Mouse (Mus musculus) lung, embryonic 15.5 days (tissue): ENCODE measurements around the gene Ramp2. TPM values are rescaled to one million over a fixed set of nuclear protein-coding genes. Genes with fewer than 3 reads are reported as not detected.

ENCODE experiments used
- ATAC-seq: fragments of 200-750 bp; cut with Nextera tagmentation; 2 replicates; pipeline ENCODE4 v1.8.0; 2017; ENCODE audit warnings: moderate number of reproducible peaks, borderline replicate concordance; ENCODE audit not compliant: low FRiP score, low TSS enrichment; ENCODE audit errors: extremely low read depth
- H3K27ac ChIP-seq: fragments of 300-500 bp; sonication (generic); 2 replicates; pipeline ENCODE4 v1.5.1; 2015; ENCODE audit warnings: moderate library complexity, mild to moderate bottlenecking, inconsistent platforms
- H3K27me3 ChIP-seq: fragments of 300-500 bp; sonication (generic); 2 replicates; pipeline ENCODE4 v1.6.1; 2015; ENCODE audit warnings: inconsistent platforms
- H3K36me3 ChIP-seq: fragments of 300-500 bp; sonication (generic); 2 replicates; pipeline ENCODE4 v1.6.1; 2015; ENCODE audit warnings: inconsistent platforms
- H3K4me1 ChIP-seq: fragments of 300-500 bp; sonication (generic); 2 replicates; pipeline ENCODE4 v1.6.1; 2015; ENCODE audit warnings: inconsistent platforms
- H3K4me2 ChIP-seq: fragments of 300-500 bp; sonication (generic); 2 replicates; pipeline ENCODE4 v1.6.1; 2015; ENCODE audit warnings: inconsistent platforms, mild to moderate bottlenecking, moderate library complexity
- H3K4me3 ChIP-seq: fragments of 300-500 bp; sonication (generic); 2 replicates; pipeline ENCODE4 v1.5.1; 2015; ENCODE audit warnings: mild to moderate bottlenecking, inconsistent platforms
- H3K9ac ChIP-seq: fragments of 300-500 bp; sonication (generic); 2 replicates; pipeline ENCODE4 v1.6.1; 2015; ENCODE audit warnings: inconsistent platforms
- H3K9me3 ChIP-seq: fragments of 300-500 bp; sonication (generic); 2 replicates; pipeline ENCODE4 v1.6.1; 2016; ENCODE audit warnings: inconsistent platforms
- WGBS: fragments of 180-500 bp; shearing (Covaris S2); methylation state at CpG from one replicate; pipeline ENCODE4 v1.1.7; 2015; 5-methylcytosine and 5-hydroxymethylcytosine counted together
- polyA plus RNA-seq: library from polyadenylated mRNA; unstranded; fragments of >200 nt; fragmentation: Nextera tagmentation; extraction: Ambion mirVana; gene quantifications from 2 replicates; pipeline ENCODE4 v1.2.1, GENCODE M21; 2015

Ramp2 gene
- polyA plus RNA-seq, 1 experiment from 2014 or later, result 286 TPM

DNA sequence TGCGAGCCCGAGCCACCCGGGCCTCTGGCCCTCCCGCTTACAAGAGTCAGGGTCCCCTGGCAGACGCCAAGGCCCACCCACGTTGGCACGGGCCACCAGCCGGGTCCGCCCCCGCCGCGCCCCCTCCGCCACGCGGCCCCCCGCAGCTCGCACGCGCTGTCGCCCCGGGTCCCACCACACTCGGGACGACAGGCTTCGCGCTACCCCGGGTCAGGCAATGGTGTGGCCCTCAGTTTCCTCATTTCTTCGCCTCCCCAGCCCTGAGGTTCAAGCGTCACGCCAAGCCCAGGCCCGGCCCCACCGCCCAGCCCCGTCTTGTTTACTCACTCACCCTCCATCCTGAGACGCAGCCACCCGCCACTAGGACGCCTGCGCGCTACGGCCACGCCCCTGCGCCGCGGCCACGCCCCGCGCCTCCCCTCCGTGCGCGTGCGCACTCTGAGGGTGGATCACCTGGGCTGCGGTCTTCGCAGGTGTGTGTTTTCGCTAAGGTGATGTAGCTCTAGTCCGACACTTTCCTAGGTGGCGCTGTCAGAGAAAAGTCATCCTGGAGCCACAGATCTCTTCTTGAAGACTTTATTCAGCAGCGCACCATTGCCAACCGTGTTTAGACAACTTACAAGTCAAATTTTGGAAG, 19.6 kb upstream of the Ramp2 start, which contains the start of gene Ezh1:
TSS of gene Ezh1 (minus strand) at position 399 of the 637 bp plus-strand sequence.
- WGBS, result 1% methylated on average over 51 of the region's 56 CpGs
- Histone ChIP-seq H3K27ac (peak within 1 kb of the TSS; percentile 86), H3K9ac (peak within 1 kb of the TSS; percentile 77), H3K36me3 (no peaks in the 10 kb centered on the region), H3K27me3 (no peaks in the 10 kb centered on the region), H3K4me1 (peaks cover 31% of the 10 kb centered on the region), H3K4me3 (peak within 1 kb of the TSS; percentile 78), H3K9me3 (no peaks in the 10 kb centered on the region), H3K4me2 (peak within 1 kb of the TSS; percentile 81)
- peak; percentile 90 for ATAC-seq

DNA sequence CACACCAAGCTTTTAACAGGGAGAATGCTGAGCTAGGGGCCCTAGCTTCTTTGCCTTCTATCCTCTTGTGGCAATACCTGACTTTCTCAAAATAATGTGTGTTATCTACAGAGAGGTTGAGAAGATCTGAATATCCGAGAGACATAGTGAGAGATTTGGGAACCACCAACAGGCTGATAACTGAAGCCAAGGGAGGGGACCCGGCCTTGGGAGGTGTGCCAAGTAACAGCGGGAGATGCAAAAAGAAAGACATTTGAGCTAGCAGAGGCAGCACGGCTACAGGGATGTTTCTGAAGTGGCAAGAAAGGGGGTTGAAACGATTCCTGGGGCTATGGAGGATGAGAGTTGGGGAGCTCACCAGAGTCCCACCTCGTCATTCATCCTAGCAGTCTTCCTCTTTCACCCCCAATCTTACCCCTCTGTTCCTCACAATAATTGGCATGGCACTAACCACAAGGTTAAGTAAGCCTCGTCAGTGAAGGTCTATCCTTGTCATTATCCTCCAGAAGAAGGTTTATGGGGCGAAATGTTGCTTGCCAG, 16.4 kb upstream of the Ramp2 start:
- no peak overlapping the region for H3K9ac ChIP-seq
- WGBS, result 21% methylated on average over 8 of the region's 8 CpGs

DNA sequence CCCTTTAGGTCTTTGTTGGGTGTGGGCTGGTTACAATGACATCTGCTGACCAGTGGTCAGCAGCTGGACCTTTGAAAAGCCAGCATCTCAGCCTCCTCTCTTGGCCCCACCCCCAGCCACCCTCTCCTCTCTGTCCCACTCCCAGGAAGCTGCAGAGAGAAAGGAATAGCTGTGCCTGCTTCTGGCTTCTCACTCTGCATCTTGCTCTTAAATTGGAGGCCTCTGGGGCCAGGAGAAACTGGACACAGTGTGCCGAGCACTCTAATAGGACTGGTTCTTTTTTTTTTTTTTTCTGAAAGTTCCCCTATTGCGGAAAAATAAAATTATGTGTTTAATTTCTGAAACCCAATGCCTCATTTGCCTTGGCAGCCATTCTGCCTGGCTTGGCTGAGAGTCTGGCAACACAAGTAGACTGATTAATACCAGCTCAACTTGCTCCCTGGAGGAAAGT, 15.7 kb upstream of the Ramp2 start:
- peak overlapping the region; percentile 98 for H3K27ac ChIP-seq
- ATAC-seq, result no peak
- no peak overlapping the region for H3K4me3 ChIP-seq
- H3K9ac ChIP-seq, result no peak overlapping the region
- H3K9me3 ChIP-seq, result no peaks in the 10 kb centered on the region
- peak overlapping the region; percentile 57; the same call in 1 of the 2 replicates for H3K4me2 ChIP-seq
- H3K36me3 ChIP-seq, result no peaks in the 10 kb centered on the region
- H3K4me1 ChIP-seq, result peaks cover 36% of the 10 kb centered on the region
- no peaks in the 10 kb centered on the region for H3K27me3 ChIP-seq
- 21% methylated on average over 2 of the region's 2 CpGs for WGBS

More for the DNA sequence above, 16.4 kb upstream of the Ramp2 start:
- Histone ChIP-seq H3K27ac (peak overlapping the region; percentile 98), H3K27me3 (no peaks in the 10 kb centered on the region), H3K4me2 (0 out of 2 replicates have a peak overlapping the region, but pooled peaks have one; percentile 10), H3K36me3 (no peaks in the 10 kb centered on the region), H3K9me3 (no peaks in the 10 kb centered on the region), H3K4me3 (no peak overlapping the region), H3K4me1 (peaks cover 38% of the 10 kb centered on the region)
- ATAC-seq, result no peak

DNA sequence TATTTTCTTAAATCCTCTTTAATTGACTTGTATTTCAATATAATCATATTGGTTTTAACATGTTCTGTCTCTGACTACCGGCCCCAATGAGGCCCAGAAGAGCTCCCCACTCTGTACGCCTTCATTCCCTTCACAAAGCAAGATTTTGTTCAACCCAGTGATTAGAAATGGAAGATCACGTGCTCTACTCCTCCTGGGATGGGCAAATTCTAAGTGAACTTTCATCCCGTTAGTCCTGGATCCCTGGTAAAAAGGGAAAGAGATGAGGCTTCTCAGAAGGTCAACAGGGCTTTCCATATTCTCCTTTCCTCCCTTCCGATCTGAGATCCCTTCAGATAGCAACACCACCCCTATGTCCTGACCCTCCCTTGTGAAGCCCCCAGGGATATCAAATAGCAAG, 15.3 kb upstream of the Ramp2 start:
- ATAC-seq, result no peak
- peak overlapping the region; percentile 17; the same call in 1 of the 2 replicates for H3K9ac ChIP-seq
- H3K4me2 ChIP-seq, result peak overlapping the region; percentile 57
- 14% methylated on average over 5 of the region's 5 CpGs for WGBS
- H3K9me3 ChIP-seq, result no peaks in the 10 kb centered on the region
- no peaks in the 10 kb centered on the region for H3K36me3 ChIP-seq
- H3K27ac ChIP-seq, result peak overlapping the region; percentile 98
- H3K27me3 ChIP-seq, result no peaks in the 10 kb centered on the region
- H3K4me1 ChIP-seq, result peaks cover 32% of the 10 kb centered on the region
- H3K4me3 ChIP-seq, result no peak overlapping the region

DNA sequence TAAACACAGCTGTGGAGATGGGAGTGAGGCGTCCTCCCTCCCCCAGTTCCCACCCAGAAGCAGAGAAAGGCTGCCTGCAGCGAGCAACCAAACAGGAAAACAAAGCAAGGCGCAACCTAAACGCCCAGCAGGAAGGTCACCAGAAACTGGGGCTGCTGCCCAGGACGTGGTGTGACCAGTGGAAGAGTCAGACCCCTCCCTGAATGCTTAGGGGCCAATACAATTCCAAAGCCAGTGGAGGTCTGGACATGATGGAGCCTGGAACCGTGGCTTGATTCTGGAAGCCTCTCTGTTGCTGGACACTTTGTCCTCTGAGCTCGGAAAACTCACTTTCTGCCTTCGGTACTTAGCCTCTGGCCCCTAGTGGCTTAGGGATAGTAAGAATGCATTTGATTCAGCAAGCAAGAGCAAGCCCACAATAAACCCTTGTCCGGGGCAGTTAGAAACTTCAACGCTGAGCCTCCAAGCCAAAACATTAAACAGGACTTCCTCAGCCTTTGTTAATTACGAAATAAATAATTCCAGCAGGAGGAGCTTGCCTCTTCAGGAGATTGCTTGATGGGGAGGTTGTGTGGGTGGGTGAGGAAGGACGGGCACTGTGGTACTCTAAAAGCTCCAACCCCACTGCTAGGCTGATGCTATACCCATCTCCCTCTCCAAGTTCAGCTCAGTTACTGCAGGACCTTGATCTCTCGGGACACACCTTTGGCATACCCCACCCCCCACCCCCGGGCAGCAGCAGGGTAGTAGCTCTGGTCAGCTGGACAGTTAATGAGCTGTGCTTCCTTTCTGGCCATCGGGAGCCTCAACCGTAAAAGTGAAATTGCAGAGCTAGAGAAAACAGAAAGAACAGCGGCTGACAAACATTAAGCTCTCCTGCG, 14.6 kb upstream of the Ramp2 start:
- H3K36me3 ChIP-seq, result no peaks in the 10 kb centered on the region
- no peaks in the 10 kb centered on the region for H3K9me3 ChIP-seq
- 4% methylated on average over 18 of the region's 18 CpGs for whole genome bisulfite sequencing
- H3K27me3 ChIP-seq, result no peaks in the 10 kb centered on the region
- peak overlapping the region; percentile 33 for H3K4me3 ChIP-seq
- H3K27ac ChIP-seq, result peak overlapping the region; percentile 98
- peak overlapping the region; percentile 17 for H3K9ac ChIP-seq
- H3K4me1 ChIP-seq, result peaks cover 32% of the 10 kb centered on the region
- peak overlapping the region; percentile 57 for H3K4me2 ChIP-seq
- ATAC-seq, result peak; percentile 66

DNA sequence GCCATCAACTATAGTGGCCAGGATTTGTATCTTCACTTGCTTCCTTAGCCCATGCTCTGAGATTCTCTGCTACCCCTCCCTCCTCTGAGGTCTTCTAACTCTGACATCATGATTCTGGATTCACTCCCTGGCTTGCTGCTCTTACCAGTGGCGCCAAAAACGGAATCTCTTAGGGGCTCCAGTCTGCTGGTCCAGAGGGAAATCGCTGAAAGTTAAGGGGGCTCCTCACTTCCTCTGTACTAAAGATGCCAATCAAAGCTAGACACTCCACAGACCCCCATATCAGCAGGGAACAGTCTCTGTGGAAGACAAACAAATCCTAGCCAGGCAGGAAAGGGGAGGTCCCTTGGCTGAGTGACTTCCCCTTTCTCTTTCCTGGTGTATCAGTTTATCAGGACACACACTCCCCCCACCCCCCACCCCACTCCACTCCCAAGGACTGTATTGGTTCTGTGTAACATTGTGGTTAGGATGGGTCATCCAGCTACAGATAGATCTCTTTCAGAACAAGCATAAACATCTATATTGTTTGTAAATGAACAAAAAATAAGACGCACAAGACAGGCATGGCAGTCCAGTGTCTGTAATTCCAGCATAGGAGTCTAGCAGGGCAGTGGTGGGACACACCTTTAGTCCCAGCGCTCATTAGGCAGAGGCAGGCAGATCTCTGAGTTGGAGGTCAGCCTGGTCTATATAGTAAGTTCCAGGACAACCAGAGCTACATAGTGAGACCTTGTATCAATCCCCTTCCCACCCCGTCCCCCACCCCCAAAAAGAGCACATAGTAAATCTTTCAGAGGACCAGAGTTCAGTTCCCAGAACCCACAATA, 13.6 kb upstream of the Ramp2 start:
- WGBS, result 42% methylated on average over 6 of the region's 6 CpGs
- Histone ChIP-seq H3K36me3 (no peaks in the 10 kb centered on the region), H3K9ac (peak overlapping the region; percentile 17; the same call in 1 of the 2 replicates), H3K27me3 (no peaks in the 10 kb centered on the region), H3K27ac (peak overlapping the region; percentile 98), H3K9me3 (no peaks in the 10 kb centered on the region), H3K4me1 (peaks cover 32% of the 10 kb centered on the region), H3K4me2 (peak overlapping the region; percentile 57), H3K4me3 (peak overlapping the region; percentile 33)
- ATAC-seq, result peak; percentile 66

DNA sequence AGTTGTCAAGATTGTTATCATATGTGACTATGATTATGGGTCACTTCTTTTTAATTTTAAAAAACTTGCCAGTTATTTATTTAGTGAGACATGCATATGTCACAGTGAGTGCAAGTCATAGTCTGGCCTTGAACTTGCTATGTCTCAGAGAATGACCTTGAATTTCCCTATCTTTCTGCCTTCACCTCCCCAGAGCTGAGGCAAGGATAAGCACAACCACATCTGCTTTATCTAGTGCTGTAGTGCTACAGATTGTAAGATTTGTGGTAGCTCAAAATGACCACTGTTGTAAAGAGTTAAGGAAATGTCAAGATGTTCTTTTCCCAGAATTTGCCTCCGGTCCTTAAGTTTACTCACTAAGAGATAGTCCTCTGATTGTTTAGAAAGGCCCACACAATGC, 12.6 kb upstream of the Ramp2 start:
- H3K9me3 ChIP-seq, result no peaks in the 10 kb centered on the region
- H3K9ac ChIP-seq, result no peak overlapping the region
- peaks cover 39% of the 10 kb centered on the region for H3K4me1 ChIP-seq
- no peak for ATAC-seq
- H3K36me3 ChIP-seq, result no peaks in the 10 kb centered on the region
- no peaks in the 10 kb centered on the region for H3K27me3 ChIP-seq
- H3K27ac ChIP-seq, result no peak overlapping the region
- H3K4me2 ChIP-seq, result no peak overlapping the region
- 53% methylated on average over 1 of the region's 1 CpGs for WGBS
- no peak overlapping the region for H3K4me3 ChIP-seq

DNA sequence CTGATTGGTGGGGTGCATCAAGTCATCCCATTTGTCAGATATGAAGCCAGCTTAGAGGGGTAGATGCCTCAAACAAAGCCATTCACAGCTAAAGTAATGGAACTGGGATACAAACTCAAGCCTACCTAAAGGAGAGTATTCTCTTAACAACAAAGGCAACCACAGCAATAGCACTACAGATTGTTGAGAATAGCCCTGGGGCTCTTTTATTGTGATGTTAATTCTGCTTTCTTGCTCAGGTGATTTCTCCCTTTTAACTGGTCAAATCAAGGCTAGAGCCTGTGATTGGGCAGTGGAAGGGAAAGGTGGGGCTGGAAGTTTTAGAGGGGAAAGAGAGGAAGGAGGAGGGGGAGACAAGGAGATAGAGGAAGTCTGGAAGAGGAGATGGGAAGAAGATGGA, 11.7 kb upstream of the Ramp2 start:
- ATAC-seq, result no peak
- H3K27me3 ChIP-seq, result no peaks in the 10 kb centered on the region
- H3K4me1 ChIP-seq, result peaks cover 39% of the 10 kb centered on the region
- no peak overlapping the region for H3K9ac ChIP-seq
- H3K9me3 ChIP-seq, result no peaks in the 10 kb centered on the region
- H3K27ac ChIP-seq, result no peak overlapping the region
- H3K4me2 ChIP-seq, result no peak overlapping the region
- no peak overlapping the region for H3K4me3 ChIP-seq
- no peaks in the 10 kb centered on the region for H3K36me3 ChIP-seq

DNA sequence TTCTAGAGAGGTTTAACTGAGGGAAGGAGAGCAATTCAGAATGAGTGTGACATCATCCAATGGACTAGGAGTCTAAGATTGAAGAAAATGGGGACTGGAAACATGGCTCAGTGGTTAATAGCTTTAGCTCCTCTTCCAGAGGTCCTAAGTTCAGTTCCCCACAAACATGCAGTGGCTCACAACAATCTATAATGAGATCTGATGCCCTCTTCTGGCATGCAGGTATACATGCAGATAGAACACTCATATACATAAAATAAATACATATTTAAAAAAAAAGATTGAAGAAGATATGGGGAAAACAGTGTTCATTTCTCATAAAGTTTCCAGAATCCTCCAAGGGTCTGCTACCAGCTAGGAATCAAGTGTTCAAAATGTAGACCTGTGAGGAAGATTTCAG, 10.4 kb upstream of the Ramp2 start:
- Histone ChIP-seq H3K9ac (no peak overlapping the region), H3K36me3 (no peaks in the 10 kb centered on the region), H3K4me3 (no peak overlapping the region), H3K4me2 (no peak overlapping the region), H3K27me3 (no peaks in the 10 kb centered on the region), H3K4me1 (peaks cover 26% of the 10 kb centered on the region), H3K27ac (no peak overlapping the region), H3K9me3 (no peaks in the 10 kb centered on the region)
- no peak for ATAC-seq

DNA sequence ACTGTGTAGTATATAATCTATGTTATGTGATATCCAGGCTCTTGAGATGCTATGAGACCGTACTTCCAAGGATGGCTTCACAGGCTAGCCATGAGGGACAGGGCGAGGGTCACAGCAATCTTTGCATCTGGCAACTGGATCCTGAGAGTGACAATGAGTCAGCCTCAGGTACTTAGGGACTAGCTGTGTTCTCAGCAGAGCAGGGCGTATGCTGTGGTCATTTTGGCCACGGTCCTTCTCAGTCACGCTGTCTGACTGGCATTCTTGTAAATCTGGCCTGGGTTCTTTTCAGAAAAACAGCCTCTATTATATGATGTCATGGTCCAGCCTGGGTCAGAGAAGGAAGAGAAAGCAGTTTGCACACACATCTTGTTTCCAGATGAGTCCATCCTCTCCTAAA, 9.0 kb upstream of the Ramp2 start:
- 88% methylated on average over 5 of the region's 5 CpGs for WGBS
- H3K27ac ChIP-seq, result no peak overlapping the region

DNA sequence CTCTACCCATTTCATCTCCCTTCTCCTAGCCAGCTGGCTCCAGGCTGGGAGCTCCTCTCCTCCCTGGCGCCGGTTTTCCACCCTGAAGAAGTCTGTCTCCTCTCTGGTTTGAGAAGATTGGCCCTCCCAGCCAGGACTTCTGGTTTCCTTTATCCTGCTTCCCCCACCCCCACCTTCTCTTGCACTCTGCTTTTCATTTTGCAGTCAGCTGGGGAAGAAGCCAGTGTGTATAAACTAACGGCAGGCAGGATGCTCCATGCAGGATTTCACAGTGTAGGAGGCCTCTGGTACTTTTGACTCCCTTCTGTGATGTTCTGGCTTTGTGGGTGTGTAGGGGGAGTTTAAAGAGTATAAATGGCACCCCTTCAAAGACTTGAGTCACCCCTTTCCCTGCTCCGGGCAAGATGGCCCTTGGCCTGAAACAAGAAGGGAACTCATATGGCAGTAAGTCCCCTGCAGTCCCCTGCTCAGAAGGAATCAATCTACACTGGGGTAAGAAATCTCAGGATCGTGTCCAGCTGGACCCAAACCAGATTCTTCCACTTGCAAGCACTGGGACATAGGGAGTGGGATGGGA, 7.7 kb upstream of the Ramp2 start:
- Histone ChIP-seq H3K9me3 (no peaks in the 10 kb centered on the region), H3K36me3 (no peaks in the 10 kb centered on the region), H3K27ac (peak overlapping the region; percentile 78), H3K4me2 (0 out of 2 replicates have a peak overlapping the region, but pooled peaks have one; percentile 6), H3K27me3 (no peaks in the 10 kb centered on the region), H3K9ac (no peak overlapping the region), H3K4me3 (no peak overlapping the region), H3K4me1 (peaks cover 12% of the 10 kb centered on the region)
- 35% methylated on average over 5 of the region's 5 CpGs for WGBS
- peak; percentile 79 for ATAC-seq

More for the DNA sequence above, 9.0 kb upstream of the Ramp2 start:
- Histone ChIP-seq H3K36me3 (no peaks in the 10 kb centered on the region), H3K4me3 (no peak overlapping the region), H3K4me1 (peaks cover 12% of the 10 kb centered on the region), H3K4me2 (no peak overlapping the region), H3K9ac (no peak overlapping the region), H3K9me3 (no peaks in the 10 kb centered on the region), H3K27me3 (no peaks in the 10 kb centered on the region)
- no peak for ATAC-seq
